Mouse (Mus musculus): ENCODE measurements around the gene Ccsap.

- TF ChIP-seq USF1 (IDR thresholded peaks at IDR 0.05; ENCODE audit: low read depth), result no peak
- no peak for TF ChIP-seq POLR2A (IDR thresholded peaks at IDR 0.05; ENCODE audit: insufficient read length, low read depth)
- peak; percentile 45 for TF ChIP-seq POLR2AphosphoS2 (IDR thresholded peaks at IDR 0.05; ENCODE audit: insufficient read length, low read depth)
- TF ChIP-seq MYOD1 (IDR thresholded peaks at IDR 0.05; ENCODE audit: control insufficient read depth in 1 of 3, insufficient read length in 2 of 3, low read depth in 2 of 3), result no peak
- TF ChIP-seq MAX (IDR thresholded peaks at IDR 0.05; ENCODE audit: low read depth), result no peak
- TF ChIP-seq TCF12 (IDR thresholded peaks at IDR 0.05; ENCODE audit: insufficient read depth, poor library complexity, severe bottlenecking), result no peak
- no peak for TF ChIP-seq MYOG (IDR thresholded peaks at IDR 0.05; ENCODE audit: control insufficient read depth in 1 of 3, insufficient read depth in 1 of 3, insufficient read length in 2 of 3, low read depth in 2 of 3)
- no peak for TF ChIP-seq CEBPB (IDR thresholded peaks at IDR 0.05; ENCODE audit: insufficient read depth, poor library complexity, severe bottlenecking)
- no peak for TF ChIP-seq E2F4 (IDR thresholded peaks at IDR 0.05; ENCODE audit: insufficient read depth)
- no peak for TF ChIP-seq TCF3 (IDR thresholded peaks at IDR 0.05; ENCODE audit: insufficient read length, low read depth)
- no peak for TF ChIP-seq REST (IDR thresholded peaks at IDR 0.05; ENCODE audit: insufficient read depth, insufficient read length)
Measured at GRCm38 (mm10) chr8:123889797-123890196, 29.8 kb upstream of the Ccsap start.

All from myocyte (in vitro differentiated cells).